9 mouse cellular contexts compared by ENCODE assay signal in the genomic region with DNA sequence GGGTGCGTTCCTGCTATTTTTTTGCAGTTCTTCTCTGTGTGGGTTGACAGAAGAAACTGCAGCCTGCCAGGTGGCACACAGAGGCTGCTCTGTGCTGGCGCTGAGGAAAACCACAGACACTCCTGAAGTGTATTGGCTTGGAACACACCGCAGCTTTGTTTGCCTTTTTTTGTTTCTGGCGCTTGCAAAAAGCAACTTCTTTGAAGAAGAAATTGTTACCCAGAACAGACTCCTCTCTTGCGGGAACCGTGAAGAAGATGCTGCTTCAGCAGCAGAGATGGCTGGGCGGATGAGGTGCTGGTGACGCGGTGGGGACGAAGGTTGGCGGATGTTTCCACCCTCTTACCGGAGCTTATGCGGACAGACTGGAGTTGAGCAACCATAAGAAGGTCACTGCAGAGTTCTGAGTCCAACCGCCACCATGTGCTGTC.
DNase-seq lines count a peak whose midpoint lies in the region; ATAC-seq and TF ChIP-seq lines count a peak whose summit lies in the region.
"Had no signal": no experiment of that assay in that cellular context is flagged by ENCODE, and none has a peak within 500 bp of the region (broad histone marks: within the 10 kb centered on the region; RNA-seq: fewer than 3 reads in every experiment).

No protein-coding gene starts in this region.

- peak overlapping the region; percentile 33; the same call in 1 of the 2 replicates for H3K27ac ChIP-seq in heart, embryonic 15.5 days
- no peak overlapping the region for H3K27ac ChIP-seq in heart, embryonic 11.5 days (ENCODE audit: low read depth, low read length)
- peak overlapping the region; percentile 4; the same call in 1 of the 2 replicates for H3K27ac ChIP-seq in limb, embryonic 12.5 days
- H3K27ac ChIP-seq in stomach, postnatal 0 days (replicated peaks), result peak overlapping the region; percentile 53
- H3K27ac ChIP-seq: liver, embryonic 14.5 days had no signal

- no peak overlapping the region for H3K9ac ChIP-seq in heart, embryonic 15.5 days
- H3K9ac ChIP-seq in heart, embryonic 11.5 days (ENCODE audit: low read depth, low read length), result no peak overlapping the region
- no peak overlapping the region for H3K9ac ChIP-seq in limb, embryonic 12.5 days (replicated peaks)
- H3K9ac ChIP-seq in stomach, postnatal 0 days (ENCODE audit: low read length), result no peak overlapping the region
- H3K9ac ChIP-seq: liver, embryonic 14.5 days had no signal

- no peak for TF ChIP-seq CTCF in stomach, postnatal 0 days (IDR thresholded peaks at IDR 0.05; ENCODE audit: low read depth)

- TF ChIP-seq EP300 in stomach, postnatal 0 days (optimal IDR thresholded peaks at IDR 0.05), result no peak

- DNase-seq in ZHBTc4 (ENCODE audit: low read depth, low spot score), result peak; percentile 26
- no peak for DNase-seq in stomach, postnatal 0 days (ENCODE audit: low spot score)
- no peak for DNase-seq in kidney, adult 9 months
- no peak for DNase-seq in adrenal gland, adult (ENCODE audit: inconsistent age in 2 of 2, low spot score in 1 of 2)
- DNase-seq in cerebellum, adult 11 months, result no peak

- no peaks in the 10 kb centered on the region for H3K27me3 ChIP-seq in heart, embryonic 15.5 days
- no peaks in the 10 kb centered on the region for H3K27me3 ChIP-seq in heart, embryonic 11.5 days (ENCODE audit: control insufficient read depth, insufficient read depth, low read length)
- no peaks in the 10 kb centered on the region for H3K27me3 ChIP-seq in limb, embryonic 12.5 days
- H3K27me3 ChIP-seq in stomach, postnatal 0 days (ENCODE audit: control insufficient read depth, insufficient read depth, low read length), result no peaks in the 10 kb centered on the region

- no peak overlapping the region for H3K4me3 ChIP-seq in heart, embryonic 15.5 days
- no peak overlapping the region for H3K4me3 ChIP-seq in heart, embryonic 11.5 days (ENCODE audit: low read depth, low read length)
- no peak overlapping the region for H3K4me3 ChIP-seq in limb, embryonic 12.5 days (replicated peaks)
- H3K4me3 ChIP-seq in stomach, postnatal 0 days (ENCODE audit: low read depth, low read length), result no peak overlapping the region

- ATAC-seq in heart, embryonic 15.5 days (replicated peaks; ENCODE audit: insufficient number of reproducible peaks, insufficient read depth, low FRiP score, low read depth), result no peak; the same call in 1 of the 2 replicates
- no peak for ATAC-seq in heart, embryonic 11.5 days (replicated peaks; ENCODE audit: insufficient number of reproducible peaks, low FRiP score, low TSS enrichment)
- no peak for ATAC-seq in limb, embryonic 12.5 days (ENCODE audit: insufficient number of reproducible peaks, insufficient read depth, low FRiP score, low TSS enrichment, low read depth)
- ATAC-seq in stomach, postnatal 0 days (ENCODE audit: low FRiP score, low TSS enrichment), result no peak

- H3K36me3 ChIP-seq in heart, embryonic 15.5 days, result no peaks in the 10 kb centered on the region
- no peaks in the 10 kb centered on the region for H3K36me3 ChIP-seq in heart, embryonic 11.5 days (ENCODE audit: control insufficient read depth, insufficient read depth, low read length)
- H3K36me3 ChIP-seq in limb, embryonic 12.5 days, result 0 out of 2 replicates have a peak, but pooled peaks cover 4% of the 10 kb centered on the region
- H3K36me3 ChIP-seq in stomach, postnatal 0 days (ENCODE audit: control insufficient read depth, insufficient read depth, low read length), result no peaks in the 10 kb centered on the region

- H3K9me3 ChIP-seq in heart, embryonic 15.5 days (replicated peaks), result no peaks in the 10 kb centered on the region
- no peaks in the 10 kb centered on the region for H3K9me3 ChIP-seq in heart, embryonic 11.5 days (replicated peaks; ENCODE audit: control insufficient read depth, low read length)
- H3K9me3 ChIP-seq in limb, embryonic 12.5 days, result no peaks in the 10 kb centered on the region
- no peaks in the 10 kb centered on the region for H3K9me3 ChIP-seq in stomach, postnatal 0 days (ENCODE audit: control insufficient read depth, low read length)

- WGBS in heart, embryonic 15.5 days, result 79% methylated on average over 14 of the region's 14 CpGs
- WGBS in heart, embryonic 11.5 days (ENCODE audit: insufficient replicate concordance), result 81% methylated on average over 14 of the region's 14 CpGs
- WGBS in limb, embryonic 12.5 days, result 90% methylated on average over 14 of the region's 14 CpGs
- WGBS in stomach, postnatal 0 days, result 69% methylated on average over 14 of the region's 14 CpGs

- H3K4me2 ChIP-seq in heart, embryonic 15.5 days, result no peak overlapping the region
- H3K4me2 ChIP-seq in heart, embryonic 11.5 days, result no peak overlapping the region
- H3K4me2 ChIP-seq in limb, embryonic 12.5 days, result no peak overlapping the region
- H3K4me2 ChIP-seq in stomach, postnatal 0 days (replicated peaks; ENCODE audit: low read depth), result 0 out of 2 replicates have a peak overlapping the region, but pooled peaks have one; percentile 5

- H3K4me1 ChIP-seq in heart, embryonic 15.5 days (replicated peaks), result 0 out of 2 replicates have a peak, but pooled peaks cover 3% of the 10 kb centered on the region
- H3K4me1 ChIP-seq in heart, embryonic 11.5 days (ENCODE audit: control insufficient read depth, insufficient read depth, low read length), result no peaks in the 10 kb centered on the region; the same call in 1 of the 2 replicates
- H3K4me1 ChIP-seq in limb, embryonic 12.5 days (replicated peaks), result peaks cover 22% of the 10 kb centered on the region
- H3K4me1 ChIP-seq in stomach, postnatal 0 days (replicated peaks; ENCODE audit: control insufficient read depth, insufficient read depth), result no peaks in the 10 kb centered on the region
